Mouse (Mus musculus) layer of hippocampus, adult 9-10 months (tissue): ENCODE data around the gene Vmn1r114.
"Not testable (repeated sequence)": the region's sequence is repeated elsewhere in the genome, so short reads cannot be mapped to it uniquely, and the experiment has no call there.

ENCODE experiments used
- DNase-seq: peaks from one replicate; pipeline ENCODE4 v3.0.0; 2022; ENCODE audit warnings: low spot score

Gene Vmn1r114

GRCm38 (mm10) chr7:20812086-20812485 lies at the start of gene Vmn1r114:
Gene Vmn1r114 (minus strand): TSS chr7:20812186.
- not testable (repeated sequence) for DNase-seq

- DNase-seq = not testable (repeated sequence)
Observed at GRCm38 (mm10) chr7:20844885-20845284, 32.9 kb upstream of the Vmn1r114 start, which contains the start of gene Vmn1r115. Gene Vmn1r115 (minus strand): TSS chr7:20844985.

DNA sequence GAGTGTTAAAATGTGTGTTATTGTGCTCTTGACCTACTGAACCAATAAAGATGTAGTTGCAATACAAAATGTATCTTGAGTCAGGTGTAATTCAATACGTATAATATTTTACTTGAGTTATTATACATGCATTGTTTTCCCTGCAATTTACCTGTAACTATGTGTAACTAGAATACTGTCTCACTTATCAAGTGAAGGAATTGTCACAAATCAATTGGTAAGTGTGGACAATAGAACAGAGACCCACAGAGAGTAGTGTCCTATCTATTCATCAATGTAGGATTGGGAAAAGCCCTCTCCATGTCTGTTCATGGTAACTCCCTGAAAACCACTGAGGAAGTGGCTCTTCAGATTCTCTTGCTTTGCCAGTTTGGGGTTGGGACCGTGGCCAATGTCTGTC lies 25.0 kb downstream of the Vmn1r114 start, which contains the start of gene Vmn1r113:
Gene Vmn1r113 (plus strand): TSS at position 301 of the 400 bp plus-strand sequence.
- not testable (repeated sequence) for DNase-seq

- not testable (repeated sequence) for DNase-seq
Observed at GRCm38 (mm10) chr7:20770885-20771284, 41.1 kb downstream of the Vmn1r114 start, which contains the start of gene Vmn1r112. Gene Vmn1r112 (plus strand): TSS chr7:20771185.
